Mouse (Mus musculus) Patski (cell line): ENCODE results near the gene Msh2. TPM values are rescaled to one million over a fixed set of nuclear protein-coding genes. Genes with fewer than 3 reads are reported as not detected.

ENCODE experiments used
- ATAC-seq: fragments of 100-300 bp; one replicate; pipeline ENCODE4 v1.8.0; 2021
- CTCF ChIA-PET: fragments of 350-600 bp; sonication (Branson Sonifier 250); formaldehyde crosslinking; loops from one replicate; lab custom pipeline; 2022; ENCODE audit warnings: inconsistent platforms; lab: Charles Lee
- POLR2A ChIA-PET: fragments of 350-600 bp; sonication (Branson Sonifier 250); formaldehyde crosslinking; loops from one replicate; lab custom pipeline; 2022; ENCODE audit warnings: antibody characterized with exemption, inconsistent platforms; lab: Charles Lee
- DNase-seq: peaks from one replicate; pipeline ENCODE4 v3.0.0-alpha.2; 2011; ENCODE audit warnings: low read depth, low spot score
- H3K27me3 ChIP-seq: fragments of 371-371 bp; one replicate; pipeline ENCODE4 v1.5.1; 2021
- CTCF ChIP-seq: fragments of 100-300 bp; IDR thresholded peaks from one replicate; pipeline ENCODE4 v1.5.1; 2021
- in situ Hi-C: fragments of 300-500 bp; cut with MboI; formaldehyde crosslinking; loops from 3 replicates; pipeline ENCODE4 v1.11.1; 2018; ENCODE audit warnings: low pct_unique_long_range_greater_than_20kb, mixed read lengths
- polyA plus RNA-seq: library from polyadenylated mRNA; unstranded; gene quantifications from one replicate; pipeline ENCODE4 v1.2.3, GENCODE M21; 2021

The Msh2 gene
- polyA plus RNA-seq, 1 experiment from 2014 or later: 35.8 TPM

DNA sequence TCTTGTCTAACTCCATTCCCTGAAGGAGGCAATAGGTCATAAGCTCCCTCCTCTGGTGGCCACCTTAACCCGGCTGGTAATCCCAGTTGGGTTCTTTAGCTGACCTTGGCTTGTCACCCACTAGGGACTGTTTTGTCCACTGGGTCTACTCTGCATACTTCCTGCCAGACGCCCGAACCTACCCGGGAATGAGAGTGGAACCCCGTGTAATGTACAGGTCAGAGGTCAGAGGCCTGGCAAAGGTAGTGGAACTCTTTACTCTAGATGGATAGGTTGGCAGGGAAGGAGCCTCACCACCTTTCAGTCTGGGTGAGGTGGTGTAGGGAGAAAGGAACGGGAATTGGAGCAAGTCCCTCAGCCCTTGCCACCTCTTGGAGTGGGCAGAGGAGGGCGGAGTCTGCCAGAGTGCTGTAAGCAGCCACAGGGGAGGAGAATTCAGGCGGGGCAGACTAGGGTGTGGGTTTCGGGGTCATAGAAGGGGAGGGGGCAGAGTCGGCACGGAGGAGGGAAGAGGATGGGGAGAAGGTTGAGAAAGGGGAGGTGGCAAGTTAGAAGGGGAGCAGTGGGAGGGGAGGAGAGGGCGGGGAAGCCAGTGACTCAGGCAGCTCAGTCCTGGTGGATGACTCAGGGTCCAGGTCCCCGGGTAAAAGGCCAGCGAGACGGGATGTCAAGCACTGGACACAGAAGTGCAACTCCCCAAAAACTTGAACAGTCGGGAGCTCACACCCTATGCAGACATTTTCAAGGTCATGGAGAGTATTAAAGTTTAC lies 27.1 kb downstream of the Msh2 start:
- in situ Hi-C loops: loop anchor here (10.0 kb wide), 1 partner anchor 176 kb away; no protein-coding TSS in a partner anchor
- TF ChIP-seq CTCF: no peak
- POLR2A ChIA-PET: no interaction called here
- H3K27me3 ChIP-seq: no peaks in the 10 kb centered on the region
- CTCF ChIA-PET: no interaction called here
- ATAC-seq: no peak
- DNase-seq: no peak

DNA sequence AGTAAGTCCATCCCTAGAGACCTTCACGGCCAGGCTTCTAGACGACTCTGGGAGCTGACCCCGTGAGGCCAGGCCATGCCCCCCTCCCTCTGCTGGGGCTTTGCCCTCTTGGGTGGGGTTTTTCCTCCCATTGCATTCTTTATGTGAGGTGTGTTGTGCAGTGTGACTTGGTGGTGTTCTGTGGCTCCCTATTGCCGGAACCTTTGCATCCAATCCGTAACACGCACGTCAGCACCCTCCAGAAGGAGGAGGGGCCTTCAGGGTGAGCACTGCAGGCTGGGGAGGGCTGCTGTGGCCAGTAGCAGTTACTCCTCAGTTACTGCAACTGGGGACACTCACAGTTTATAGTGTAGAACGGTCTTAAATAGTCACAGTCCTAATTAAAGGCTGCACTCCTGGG lies 28.0 kb downstream of the Msh2 start:
- DNase-seq (no peak), ATAC-seq (no peak)
- H3K27me3 ChIP-seq: no peaks in the 10 kb centered on the region
- in situ Hi-C loops: no loop called here
- TF ChIP-seq CTCF: no peak
- POLR2A ChIA-PET: no interaction called here
- CTCF ChIA-PET: no interaction called here

GRCm38 (mm10) chr17:87724727-87725126 lies 52.6 kb downstream of the Msh2 start:
- ChIA-PET CTCF (interaction anchor here (1.0 to 1.4 kb wide), 2 partner anchors 8 to 18 kb away, joined by 3 read pairs; no protein-coding TSS in a partner anchor), POLR2A (no interaction called here)
- no peak for ATAC-seq
- no peak for TF ChIP-seq CTCF
- DNase-seq: no peak
- in situ Hi-C loops: no loop called here
- no peaks in the 10 kb centered on the region for H3K27me3 ChIP-seq

DNA sequence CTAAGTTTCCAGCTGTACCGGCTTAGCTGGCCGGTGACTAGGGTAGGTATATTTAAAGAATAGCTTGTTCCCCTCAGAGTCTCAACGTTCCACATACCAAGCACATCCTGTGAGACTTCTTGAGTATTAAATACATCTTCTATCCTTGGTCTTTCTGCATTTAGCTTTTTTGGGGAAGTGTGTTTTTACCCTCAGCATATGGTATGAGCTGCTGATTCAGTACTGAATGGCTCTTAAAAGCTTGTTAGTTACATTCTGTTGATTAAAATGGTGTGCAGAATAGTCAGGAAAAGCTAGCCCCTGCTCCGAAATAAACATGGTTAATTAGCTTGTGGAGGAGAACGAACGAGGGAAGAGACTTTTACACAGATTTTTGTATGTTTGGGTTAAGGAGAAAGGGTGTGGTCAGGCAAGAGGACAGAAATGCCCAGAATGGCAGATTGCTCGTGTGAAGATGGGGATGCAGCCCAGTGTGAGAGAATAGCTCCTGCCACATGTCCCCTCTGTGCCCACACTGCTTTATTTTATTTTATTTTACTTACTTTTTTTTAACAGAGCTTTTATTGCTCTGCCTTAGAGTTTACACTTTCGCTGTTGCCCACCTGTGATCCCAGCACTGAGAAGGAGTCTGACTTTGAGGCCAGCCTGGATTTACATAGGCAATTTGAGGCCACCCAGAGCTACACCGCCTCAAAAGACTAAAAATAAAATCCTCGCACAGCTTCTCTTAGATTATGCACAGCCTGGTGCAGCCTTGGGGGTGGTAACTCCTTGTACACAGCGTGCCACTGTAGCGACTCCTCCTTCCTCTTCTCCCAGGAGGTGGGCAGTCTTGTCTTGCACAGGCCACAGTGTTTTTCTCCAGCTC lies 54.6 kb downstream of the Msh2 start:
- no peaks in the 10 kb centered on the region for H3K27me3 ChIP-seq
- ChIA-PET CTCF (interaction anchor here (1.4 to 1.5 kb wide), 2 partner anchors 22 to 199 kb away, joined by 3 read pairs; no protein-coding TSS in a partner anchor), POLR2A (no interaction called here)
- no peak for TF ChIP-seq CTCF
- in situ Hi-C loops: no loop called here
- no peak for DNase-seq
- no peak for ATAC-seq

GRCm38 (mm10) chr17:87731962-87732361 lies 59.8 kb downstream of the Msh2 start:
- DNase-seq: no peak
- POLR2A ChIA-PET: no interaction called here
- TF ChIP-seq CTCF: no peak
- in situ Hi-C loops: no loop called here
- CTCF ChIA-PET: interaction anchor here (1.7 kb wide), 1 partner anchor 39 kb away, joined by 4 read pairs; no protein-coding TSS in a partner anchor
- no peaks in the 10 kb centered on the region for H3K27me3 ChIP-seq
- no peak for ATAC-seq

GRCm38 (mm10) chr17:87734471-87734870 lies 62.3 kb downstream of the Msh2 start:
- in situ Hi-C loops: no loop called here
- no peak for DNase-seq
- no peak for ATAC-seq
- TF ChIP-seq CTCF: no peak
- H3K27me3 ChIP-seq: no peaks in the 10 kb centered on the region
- CTCF ChIA-PET: no interaction called here
- POLR2A ChIA-PET: no interaction called here

DNA sequence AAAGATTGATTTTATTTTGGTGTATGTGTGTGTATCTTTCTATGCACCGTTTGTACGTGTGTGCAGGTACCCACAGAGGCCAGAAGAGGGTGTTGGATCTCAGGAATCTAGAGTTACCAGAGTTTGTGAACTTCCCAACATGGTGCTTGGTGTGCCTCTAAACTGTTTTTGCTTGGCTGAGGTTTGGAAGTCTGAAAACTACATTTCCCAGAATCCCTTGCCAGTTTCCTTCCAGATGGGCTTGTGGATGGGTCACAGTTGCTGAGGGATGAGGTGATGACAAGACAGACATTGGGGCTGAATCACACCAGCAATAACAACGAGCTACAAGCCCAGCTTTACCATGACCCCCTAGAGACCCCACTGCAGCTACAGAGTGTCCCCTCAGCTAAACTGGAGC lies 65.0 kb downstream of the Msh2 start:
- CTCF ChIA-PET: no interaction called here
- ATAC-seq: no peak
- H3K27me3 ChIP-seq: no peaks in the 10 kb centered on the region
- in situ Hi-C loops: no loop called here
- DNase-seq: no peak
- no peak for TF ChIP-seq CTCF
- POLR2A ChIA-PET: no interaction called here

- in situ Hi-C loops: no loop called here
- ATAC-seq: no peak
- no peak for DNase-seq
- no peak for TF ChIP-seq CTCF
- ChIA-PET CTCF (no interaction called here), POLR2A (no interaction called here)
- H3K27me3 ChIP-seq: no peaks in the 10 kb centered on the region
These were observed 67.7 kb downstream of the Msh2 start for GRCm38 (mm10) chr17:87739835-87740234.

DNA sequence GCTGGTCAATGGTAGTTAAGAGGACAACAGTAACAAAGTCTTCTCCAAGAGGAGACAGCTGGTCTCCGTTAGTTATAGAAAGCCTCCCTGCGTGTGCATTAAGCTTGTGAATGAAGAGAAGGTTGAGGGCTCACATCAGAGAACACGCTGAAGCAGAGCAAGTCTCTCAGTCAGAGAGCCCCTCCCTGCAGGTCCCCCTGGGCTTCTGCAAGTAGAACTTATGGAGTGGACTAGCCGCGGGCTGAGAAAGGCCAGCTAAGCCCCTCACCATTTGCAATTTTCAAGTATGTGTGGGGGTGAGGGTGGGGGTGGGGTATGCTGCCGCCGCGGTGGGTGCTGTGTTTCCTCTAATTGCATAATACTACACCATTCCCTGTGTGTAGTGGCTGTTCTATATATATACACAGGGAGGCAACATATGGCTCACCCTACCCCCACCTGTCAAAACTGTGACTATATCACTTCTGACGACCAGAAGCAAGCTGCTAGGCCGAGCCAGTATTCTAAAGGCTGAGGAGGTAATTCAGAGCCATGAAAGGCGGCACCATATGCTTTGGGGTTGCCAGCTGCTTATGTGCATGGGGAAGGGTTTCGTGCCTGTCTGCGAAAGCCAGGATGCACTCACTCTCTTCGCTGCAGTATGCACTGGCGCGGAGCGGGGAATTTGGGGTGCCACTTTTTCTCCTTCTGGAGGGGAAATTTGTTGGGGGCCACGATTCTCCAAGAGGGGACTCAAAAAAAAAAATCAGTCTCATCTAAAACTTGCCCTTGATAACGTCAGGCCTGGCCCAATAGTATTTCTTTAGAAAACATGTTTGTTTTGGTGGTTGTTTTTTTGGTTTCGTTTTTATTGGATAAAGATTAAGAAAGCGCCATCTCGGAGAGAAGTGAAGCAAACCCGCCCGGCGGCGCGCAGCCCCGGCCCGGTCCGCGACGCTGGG lies 73.1 kb downstream of the Msh2 start:
- in situ Hi-C loops: no loop called here
- ATAC-seq (no peak), DNase-seq (no peak)
- no peak for TF ChIP-seq CTCF
- no peaks in the 10 kb centered on the region for H3K27me3 ChIP-seq
- POLR2A ChIA-PET: no interaction called here
- CTCF ChIA-PET: interaction anchor here (0.5 to 1.1 kb wide), 2 partner anchors 27 to 61 kb away, joined by 3 read pairs; no protein-coding TSS in a partner anchor
